Mouse (Mus musculus) liver, embryonic 16.5 days (tissue): ENCODE measurements around the gene Inppl1. TPM values are rescaled to one million over a fixed set of nuclear protein-coding genes. Genes with fewer than 3 reads are reported as not detected.

Experiments used
- ATAC-seq: fragments of 200-750 bp; cut with Nextera tagmentation; 2 replicates; pipeline ENCODE4 v1.8.0; 2017; ENCODE audit warnings: low read depth, mild to moderate bottlenecking, moderate number of reproducible peaks, moderate library complexity
- H3K27ac ChIP-seq: fragments of 300-500 bp; sonication (generic); 2 replicates; pipeline ENCODE4 v1.5.1; 2014; ENCODE audit warnings: mild to moderate bottlenecking, low read length
- H3K27me3 ChIP-seq: fragments of 300-500 bp; sonication (generic); 2 replicates; pipeline ENCODE4 v1.6.1; 2014; ENCODE audit warnings: low read depth, low read length, mixed read lengths; ENCODE audit not compliant: control insufficient read depth, insufficient read depth
- H3K36me3 ChIP-seq: fragments of 300-500 bp; sonication (generic); 2 replicates; pipeline ENCODE4 v1.6.1; 2014; ENCODE audit warnings: mild to moderate bottlenecking; ENCODE audit not compliant: control insufficient read depth, insufficient read depth
- H3K4me1 ChIP-seq: fragments of 300-500 bp; sonication (generic); 2 replicates; pipeline ENCODE4 v1.6.1; 2014; ENCODE audit warnings: low read depth, low read length, mixed read lengths; ENCODE audit not compliant: control insufficient read depth
- H3K4me2 ChIP-seq: fragments of 300-500 bp; sonication (generic); 2 replicates; pipeline ENCODE4 v1.6.1; 2014; ENCODE audit warnings: low read depth, low read length, mixed read lengths
- H3K4me3 ChIP-seq: fragments of 300-500 bp; sonication (generic); 2 replicates; pipeline ENCODE4 v1.5.1; 2014; ENCODE audit warnings: low read depth, mild to moderate bottlenecking, low read length
- H3K9ac ChIP-seq: fragments of 300-500 bp; sonication (generic); 2 replicates; pipeline ENCODE4 v1.6.1; 2014; ENCODE audit warnings: low read depth, low read length
- H3K9me3 ChIP-seq: fragments of 300-500 bp; sonication (generic); replicated peaks from 2 replicates; pipeline ENCODE4 v1.6.1; 2016; ENCODE audit warnings: low read length; ENCODE audit not compliant: control insufficient read depth
- WGBS: fragments of 180-500 bp; shearing (Covaris S2); extraction: QIAGEN DNeasy Blood & Tissue Kit; methylation state at CpG from one replicate; pipeline ENCODE4 v1.1.7; 2014; ENCODE audit not compliant: insufficient replicate concordance; 5-methylcytosine and 5-hydroxymethylcytosine counted together
- polyA plus RNA-seq: library from polyadenylated mRNA; unstranded; fragments of >200 nt; fragmentation: Nextera tagmentation; extraction: Ambion mirVana; gene quantifications from 2 replicates; pipeline ENCODE4 v1.2.1, GENCODE M21; 2015

Gene Inppl1
- polyA plus RNA-seq, 1 experiment from 2014 or later, result 6.0 TPM

DNA sequence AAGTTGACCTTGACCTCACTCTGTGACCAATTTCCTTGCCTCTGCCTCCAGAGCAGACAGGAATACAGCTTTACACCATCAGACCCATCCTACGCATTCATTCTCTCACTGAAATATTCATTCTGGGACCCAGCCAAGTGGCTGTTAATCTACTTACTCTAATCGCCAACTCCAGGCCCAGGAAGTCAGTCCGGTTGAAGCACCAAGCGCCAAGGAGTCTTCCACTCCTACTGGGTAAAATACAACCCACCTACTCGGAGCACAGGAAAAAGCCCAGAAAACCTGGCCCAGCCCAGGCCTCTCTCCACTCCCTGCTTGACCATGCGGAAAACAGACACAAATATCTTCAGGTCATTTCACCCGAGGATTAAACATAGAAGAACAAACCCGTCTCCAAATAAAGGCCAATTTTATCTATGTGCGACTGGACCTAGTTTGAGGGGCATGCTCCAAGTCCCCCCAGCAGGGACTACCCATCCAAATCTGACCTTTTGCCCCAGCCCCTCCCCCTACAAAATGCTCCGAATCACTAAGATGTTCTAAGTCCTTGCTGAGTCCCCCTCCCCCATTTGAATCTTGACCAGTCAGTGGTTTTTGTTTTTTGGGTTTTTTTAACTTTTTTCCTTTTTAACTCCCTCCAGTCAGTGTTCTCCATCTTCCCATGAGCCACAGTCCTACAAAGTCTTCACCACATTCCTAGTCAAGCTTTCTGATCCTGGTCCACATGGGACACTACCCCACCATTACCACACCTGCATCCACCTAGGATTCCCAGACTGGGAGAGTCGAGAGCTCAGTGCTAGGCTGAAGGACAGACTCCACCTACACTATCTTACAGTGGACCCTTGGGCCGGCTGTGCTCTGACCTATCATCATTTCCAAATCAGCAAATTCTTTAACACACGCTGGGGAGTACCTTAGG, 30.5 kb upstream of the Inppl1 start:
- Histone ChIP-seq H3K4me3 (no peak overlapping the region), H3K9me3 (no peaks in the 10 kb centered on the region), H3K4me1 (no peaks in the 10 kb centered on the region), H3K9ac (no peak overlapping the region), H3K27ac (no peak overlapping the region), H3K27me3 (no peaks in the 10 kb centered on the region), H3K36me3 (no peaks in the 10 kb centered on the region), H3K4me2 (no peak overlapping the region)
- 65% methylated on average over 13 of the region's 13 CpGs for WGBS
- ATAC-seq, result no peak

DNA sequence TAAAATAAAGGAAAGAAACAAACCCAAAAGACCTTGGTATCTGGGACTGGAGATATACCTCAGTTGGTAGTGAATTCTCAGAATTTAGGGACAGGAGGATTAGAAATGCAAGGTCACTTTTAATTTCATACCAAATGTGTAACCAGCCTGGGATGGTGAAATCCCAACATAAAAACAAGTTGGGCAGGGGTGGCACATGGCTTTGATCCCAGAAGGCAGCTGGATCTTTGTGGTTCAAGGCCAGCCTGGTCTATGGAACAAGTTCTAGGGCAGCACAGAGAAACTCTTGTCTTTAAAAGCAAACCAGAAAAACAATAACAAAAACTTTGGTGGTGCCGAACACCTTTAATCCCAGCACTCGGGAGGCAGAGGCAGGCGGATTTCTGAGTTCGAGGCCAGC, 29.5 kb upstream of the Inppl1 start:
- Histone ChIP-seq H3K9ac (no peak overlapping the region), H3K27ac (no peak overlapping the region), H3K4me3 (no peak overlapping the region), H3K4me2 (no peak overlapping the region), H3K36me3 (no peaks in the 10 kb centered on the region), H3K4me1 (no peaks in the 10 kb centered on the region), H3K9me3 (no peaks in the 10 kb centered on the region), H3K27me3 (no peaks in the 10 kb centered on the region)
- no peak for ATAC-seq
- 81% methylated on average over 4 of the region's 4 CpGs for WGBS

DNA sequence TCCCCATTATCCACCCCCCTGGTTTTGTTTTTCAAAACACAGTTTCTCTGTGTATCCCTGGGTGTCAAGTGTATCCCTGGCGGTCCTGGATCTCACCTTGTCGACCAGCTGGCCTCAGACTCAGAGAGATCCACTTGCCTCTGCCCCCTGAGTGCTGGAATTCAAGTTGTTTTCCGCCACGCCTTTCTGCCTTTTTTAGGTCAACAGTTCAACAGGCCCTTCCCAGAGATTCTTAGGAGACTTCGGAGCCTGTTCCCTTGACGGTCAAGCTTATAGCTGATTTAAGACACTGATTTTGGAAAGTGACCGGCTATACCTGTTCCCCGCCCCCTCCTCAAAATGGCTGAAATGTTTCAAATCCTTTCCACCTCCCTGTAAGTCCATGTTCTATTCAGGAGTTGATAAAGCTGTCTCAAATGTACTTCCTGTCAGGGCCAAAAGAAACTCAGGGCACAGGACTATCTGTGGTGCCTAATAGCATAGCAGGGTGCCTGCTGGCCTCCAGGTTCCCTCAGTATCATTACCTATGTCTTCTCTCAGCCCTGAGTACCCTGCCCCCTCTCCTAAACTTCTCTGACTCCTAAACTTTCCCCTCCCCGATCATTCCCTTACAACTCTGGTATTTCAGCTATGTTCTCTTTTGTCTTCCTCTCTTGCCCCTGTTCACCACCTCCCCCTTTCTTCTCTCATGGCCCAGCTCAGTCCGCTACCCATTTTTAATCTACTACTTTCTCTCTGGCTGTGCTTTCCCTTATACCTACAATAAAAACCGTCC, 28.6 kb upstream of the Inppl1 start:
- H3K4me2 ChIP-seq, result no peak overlapping the region
- H3K27me3 ChIP-seq, result no peaks in the 10 kb centered on the region
- no peak overlapping the region for H3K27ac ChIP-seq
- 70% methylated on average over 11 of the region's 11 CpGs for WGBS
- no peak overlapping the region for H3K4me3 ChIP-seq
- no peak overlapping the region for H3K9ac ChIP-seq
- H3K9me3 ChIP-seq, result no peaks in the 10 kb centered on the region
- H3K4me1 ChIP-seq, result no peaks in the 10 kb centered on the region
- ATAC-seq, result no peak
- no peaks in the 10 kb centered on the region for H3K36me3 ChIP-seq

DNA sequence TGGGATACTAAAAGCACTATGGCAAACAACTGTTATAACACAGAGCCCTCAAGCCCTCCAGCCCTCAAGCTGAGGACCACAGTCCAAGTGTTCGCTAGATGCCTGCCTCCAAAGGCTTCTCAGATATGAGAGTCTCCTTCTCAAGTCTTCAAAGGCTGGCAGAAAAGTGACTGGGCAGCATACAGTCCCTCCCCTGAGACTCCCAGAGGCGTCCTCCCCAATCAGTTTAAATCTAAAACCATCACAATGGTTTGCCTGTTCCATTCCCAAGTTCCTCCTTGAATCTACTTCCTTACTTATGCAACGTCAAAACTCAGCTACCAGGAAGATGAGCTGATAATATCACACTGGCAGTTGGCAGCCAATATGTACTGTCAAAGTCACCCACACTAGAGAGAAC, 25.4 kb upstream of the Inppl1 start, which contains the start of gene Anapc15:
Anapc15 (plus strand) TSS at position 301 of the 400 bp plus-strand sequence.
- H3K9ac ChIP-seq, result no peak within 1 kb of the TSS
- no peak for ATAC-seq
- no peak within 1 kb of the TSS for H3K27ac ChIP-seq
- H3K4me3 ChIP-seq, result no peak within 1 kb of the TSS
- no peaks in the 10 kb centered on the region for H3K4me1 ChIP-seq
- no peaks in the 10 kb centered on the region for H3K27me3 ChIP-seq
- no peaks in the 10 kb centered on the region for H3K36me3 ChIP-seq
- no peak within 1 kb of the TSS for H3K4me2 ChIP-seq
- no peaks in the 10 kb centered on the region for H3K9me3 ChIP-seq
- WGBS, result 32% methylated on average over 3 of the region's 3 CpGs

DNA sequence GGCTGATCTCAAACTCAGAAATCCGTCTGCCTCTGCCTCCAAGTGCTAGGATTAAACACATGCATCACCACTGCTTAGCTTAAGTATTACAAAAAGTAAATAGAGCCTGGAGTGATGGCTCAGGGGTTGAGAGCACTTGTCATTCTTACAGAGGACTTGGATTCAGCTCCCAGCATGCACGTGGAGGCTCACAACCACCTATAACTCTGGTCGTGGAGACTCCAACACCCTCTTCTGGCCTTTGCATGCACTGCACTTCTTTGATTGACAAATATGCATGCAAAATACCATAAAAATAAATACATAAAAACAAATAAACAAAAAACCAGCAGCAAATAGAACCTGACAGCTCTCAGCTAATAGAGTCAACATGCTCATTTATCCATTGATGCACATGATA, 24.3 kb upstream of the Inppl1 start:
- H3K9ac ChIP-seq, result no peak overlapping the region
- 53% methylated on average over 3 of the region's 3 CpGs for WGBS
- no peaks in the 10 kb centered on the region for H3K4me1 ChIP-seq
- H3K4me3 ChIP-seq, result no peak overlapping the region
- no peaks in the 10 kb centered on the region for H3K9me3 ChIP-seq
- no peaks in the 10 kb centered on the region for H3K27me3 ChIP-seq
- no peak for ATAC-seq
- no peak overlapping the region for H3K4me2 ChIP-seq
- no peak overlapping the region for H3K27ac ChIP-seq
- H3K36me3 ChIP-seq, result no peaks in the 10 kb centered on the region

DNA sequence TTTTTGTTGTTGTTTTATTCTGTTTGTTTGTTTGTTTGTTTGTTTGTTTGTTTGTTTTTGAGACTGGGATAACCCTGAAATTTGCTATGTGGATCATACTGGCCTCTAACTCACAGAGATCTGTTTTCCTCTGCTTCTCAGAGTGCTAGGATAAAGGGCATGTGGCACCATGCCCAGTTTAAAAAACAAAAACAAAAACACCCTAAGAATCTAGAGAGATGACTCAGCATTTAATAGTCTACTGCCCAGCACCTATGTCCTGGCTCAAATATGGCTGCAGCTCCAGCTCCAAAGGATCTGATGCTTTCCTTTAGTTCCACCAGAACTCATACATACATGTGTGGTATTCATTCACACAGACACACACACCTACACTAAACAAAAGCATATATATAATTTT, 22.9 kb upstream of the Inppl1 start:
- H3K4me2 ChIP-seq, result no peak overlapping the region
- no peak overlapping the region for H3K4me3 ChIP-seq
- H3K4me1 ChIP-seq, result no peaks in the 10 kb centered on the region
- H3K9me3 ChIP-seq, result no peaks in the 10 kb centered on the region
- no peaks in the 10 kb centered on the region for H3K36me3 ChIP-seq
- H3K9ac ChIP-seq, result no peak overlapping the region
- no peak overlapping the region for H3K27ac ChIP-seq
- H3K27me3 ChIP-seq, result no peaks in the 10 kb centered on the region
- ATAC-seq, result no peak

DNA sequence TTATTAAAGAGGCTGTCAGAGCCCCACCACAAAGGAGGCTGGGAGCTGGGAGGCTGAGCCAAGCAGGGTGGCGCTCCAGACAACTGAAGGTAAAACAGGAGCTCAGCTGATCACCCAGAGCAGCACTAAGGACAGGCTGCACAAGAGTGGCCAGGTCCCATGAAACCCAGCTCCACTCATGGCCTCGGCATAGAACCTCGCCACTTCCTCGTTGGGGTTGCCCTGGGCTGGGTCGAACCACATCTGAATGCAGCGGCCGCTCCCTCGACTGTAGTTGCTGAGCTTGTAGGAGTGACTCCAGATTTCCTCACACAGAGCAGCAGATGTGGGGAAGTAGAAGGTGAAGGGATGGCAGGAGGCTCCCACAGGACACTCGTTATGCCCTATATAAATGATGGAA, 20.3 kb upstream of the Inppl1 start:
- WGBS, result 59% methylated on average over 9 of the region's 9 CpGs
- no peak for ATAC-seq

DNA sequence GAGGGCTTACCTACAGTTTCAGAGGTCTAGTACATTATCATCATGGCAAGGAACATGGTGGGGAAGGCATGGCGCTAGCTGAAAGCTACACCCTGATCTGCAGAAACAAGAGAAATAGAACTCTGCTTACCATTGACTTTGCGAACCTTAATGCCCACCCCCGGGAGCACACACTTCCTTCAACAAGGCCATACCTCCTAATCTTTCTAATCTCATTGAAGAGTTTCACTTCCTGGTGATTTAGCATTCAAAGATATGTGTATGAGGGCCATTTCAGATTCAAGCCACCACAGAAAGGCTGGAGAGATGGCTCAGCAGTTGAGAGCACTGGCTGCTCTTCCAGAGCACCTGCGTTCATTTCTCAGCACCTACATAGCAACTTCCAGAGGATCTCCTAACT, 19.1 kb upstream of the Inppl1 start, which contains the start of gene Folr2:
Folr2 (minus strand) TSS at position 101 of the 400 bp plus-strand sequence.
- Histone ChIP-seq H3K4me1 (no peaks in the 10 kb centered on the region), H3K4me2 (no peak within 1 kb of the TSS), H3K4me3 (no peak within 1 kb of the TSS), H3K9me3 (no peaks in the 10 kb centered on the region), H3K36me3 (no peaks in the 10 kb centered on the region), H3K27me3 (no peaks in the 10 kb centered on the region), H3K9ac (no peak within 1 kb of the TSS), H3K27ac (no peak within 1 kb of the TSS)
- no peak for ATAC-seq
- WGBS, result 66% methylated on average over 4 of the region's 4 CpGs

More for the DNA sequence above, 20.3 kb upstream of the Inppl1 start:
- no peak overlapping the region for H3K9ac ChIP-seq
- no peak overlapping the region for H3K4me2 ChIP-seq
- no peak overlapping the region for H3K4me3 ChIP-seq
- no peaks in the 10 kb centered on the region for H3K36me3 ChIP-seq
- no peak overlapping the region for H3K27ac ChIP-seq
- H3K27me3 ChIP-seq, result no peaks in the 10 kb centered on the region
- H3K4me1 ChIP-seq, result no peaks in the 10 kb centered on the region
- no peaks in the 10 kb centered on the region for H3K9me3 ChIP-seq

DNA sequence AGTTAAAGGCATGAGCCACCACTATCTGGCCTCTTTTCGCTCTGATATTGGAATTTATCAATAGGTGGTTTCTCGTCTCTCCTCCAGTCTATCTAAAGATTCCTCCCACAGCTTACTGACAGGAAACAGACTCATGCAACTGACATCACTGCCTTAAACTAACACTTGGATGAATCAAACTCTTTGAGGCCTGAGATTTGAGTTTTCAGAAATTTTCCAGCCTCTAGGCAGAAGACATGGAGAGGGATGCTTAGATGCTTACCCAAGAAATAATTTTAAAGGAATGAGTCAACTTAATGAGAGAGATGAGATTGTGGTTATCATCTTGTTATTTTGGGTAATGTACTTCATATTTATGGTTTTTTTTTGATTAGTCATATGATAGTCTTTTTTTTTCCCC, 15.8 kb upstream of the Inppl1 start:
- Histone ChIP-seq H3K9ac (no peak overlapping the region), H3K27ac (no peak overlapping the region), H3K27me3 (no peaks in the 10 kb centered on the region), H3K9me3 (no peaks in the 10 kb centered on the region), H3K4me3 (no peak overlapping the region), H3K4me1 (no peaks in the 10 kb centered on the region), H3K4me2 (no peak overlapping the region), H3K36me3 (no peaks in the 10 kb centered on the region)
- 42% methylated on average over 2 of the region's 2 CpGs for WGBS
- no peak for ATAC-seq
